Mouse (Mus musculus): ENCODE measurements around the gene 9130008F23Rik. TPM values are rescaled to one million over a fixed set of nuclear protein-coding genes. Genes with fewer than 3 reads are reported as not detected.

Gene 9130008F23Rik
- under 1 TPM; 0.37 to 0.84 TPM for total RNA-seq (2021)

- intact Hi-C loops (cut with DNase I) = no loop called here
- DNase-seq = peak; percentile 59 to 63
Measured at GRCm38 (mm10) chr17:40879924-40880691, at the start of gene 9130008F23Rik. Gene 9130008F23Rik (minus strand): TSS chr17:40880559.

GRCm38 (mm10) chr17:40915499-40915898 lies 35.1 kb upstream of the 9130008F23Rik start:
- intact Hi-C loops (cut with DNase I) = loop anchor here (10.0 kb wide), 1 partner anchor 1059 kb away; no protein-coding TSS in a partner anchor
- DNase-seq = no peak

- intact Hi-C loops (cut with DNase I) = loop anchor here (10.0 kb wide), 1 partner anchor 1061 kb away; no protein-coding TSS in a partner anchor
- no peak for DNase-seq
Measured at GRCm38 (mm10) chr17:40914250-40914649, 33.9 kb upstream of the 9130008F23Rik start, which contains the start of gene Glyatl3. Gene Glyatl3 (minus strand): TSS chr17:40914350.

GRCm38 (mm10) chr17:40904721-40905154 lies 24.4 kb upstream of the 9130008F23Rik start:
- intact Hi-C loops (cut with DNase I) = no loop called here
- DNase-seq = peak in 1 of 2 experiments; percentile 7

- peak in 1 of 2 experiments; percentile 7 for DNase-seq
- intact Hi-C loops (cut with DNase I) = no loop called here
Measured at GRCm38 (mm10) chr17:40904056-40904597, 23.8 kb upstream of the 9130008F23Rik start.

- intact Hi-C loops (cut with DNase I) = no loop called here
- DNase-seq = no peak
Measured at GRCm38 (mm10) chr17:40903345-40903744, 23.0 kb upstream of the 9130008F23Rik start.

GRCm38 (mm10) chr17:40899783-40900363 lies 19.5 kb upstream of the 9130008F23Rik start:
- no peak for DNase-seq
- intact Hi-C loops (cut with DNase I) = no loop called here

GRCm38 (mm10) chr17:40896863-40897262 lies 16.5 kb upstream of the 9130008F23Rik start:
- peak in 1 of 2 experiments; percentile 20 for DNase-seq
- intact Hi-C loops (cut with DNase I) = loop anchor here (1.0 to 2.0 kb wide), 2 partner anchors 60 to 72 kb away; no protein-coding TSS in a partner anchor

- intact Hi-C loops (cut with DNase I) = no loop called here
- no peak for DNase-seq
Measured at GRCm38 (mm10) chr17:40887849-40888536, 7.6 kb upstream of the 9130008F23Rik start.

- DNase-seq = no peak
- intact Hi-C loops (cut with DNase I) = no loop called here
Measured at GRCm38 (mm10) chr17:40885155-40885554, 4.8 kb upstream of the 9130008F23Rik start.

GRCm38 (mm10) chr17:40882172-40882571 lies 1.8 kb upstream of the 9130008F23Rik start:
- intact Hi-C loops (cut with DNase I) = no loop called here

GRCm38 (mm10) chr17:40879528-40879923 lies 833 bp downstream of the 9130008F23Rik start:
- intact Hi-C loops (cut with DNase I) = no loop called here
- no peak for DNase-seq

More at GRCm38 (mm10) chr17:40882172-40882571, 1.8 kb upstream of the 9130008F23Rik start:
- no peak for DNase-seq

GRCm38 (mm10) chr17:40877741-40878140 lies 2.6 kb downstream of the 9130008F23Rik start:
- intact Hi-C loops (cut with DNase I) = no loop called here
- DNase-seq = no peak

- DNase-seq = no peak
Measured at GRCm38 (mm10) chr17:40875568-40875967, 4.8 kb downstream of the 9130008F23Rik start.

GRCm38 (mm10) chr17:40874701-40875100 lies 5.7 kb downstream of the 9130008F23Rik start:
- intact Hi-C loops (cut with DNase I) = no loop called here
- DNase-seq = no peak

More at GRCm38 (mm10) chr17:40875568-40875967, 4.8 kb downstream of the 9130008F23Rik start:
- intact Hi-C loops (cut with DNase I) = no loop called here

GRCm38 (mm10) chr17:40873582-40874011 lies 6.8 kb downstream of the 9130008F23Rik start:
- intact Hi-C loops (cut with DNase I) = no loop called here
- peak; percentile 10 to 12 for DNase-seq

GRCm38 (mm10) chr17:40872626-40873025 lies 7.7 kb downstream of the 9130008F23Rik start:
- intact Hi-C loops (cut with DNase I) = no loop called here
- no peak for DNase-seq

GRCm38 (mm10) chr17:40868952-40869747 lies 11.2 kb downstream of the 9130008F23Rik start:
- DNase-seq = no peak
- intact Hi-C loops (cut with DNase I) = no loop called here

GRCm38 (mm10) chr17:40855065-40855464 lies 25.3 kb downstream of the 9130008F23Rik start:
- intact Hi-C loops (cut with DNase I) = no loop called here
- DNase-seq = no peak

- intact Hi-C loops (cut with DNase I) = loop anchor here (1.0 kb wide), 1 partner anchor 60 kb away; no protein-coding TSS in a partner anchor
- DNase-seq = peak; percentile 32 to 37
Measured at GRCm38 (mm10) chr17:40837308-40837707, 43.1 kb downstream of the 9130008F23Rik start.

Data from heart, postnatal 10 days (tissue).